Mouse (Mus musculus) E14TG2a.4 (cell line): ENCODE measurements around the gene E2f4.

Experiments
- CTCF ChIP-seq: conservative IDR thresholded peaks from 2 replicates; pipeline ENCODE4 v1.5.1; 2014; ENCODE audit warnings: low read length
- NANOG ChIP-seq: IDR thresholded peaks from 2 replicates; pipeline ENCODE4 v1.6.1; 2014; ENCODE audit warnings: borderline replicate concordance, low read length, mixed read lengths
- POU5F1 ChIP-seq: IDR thresholded peaks from 2 replicates; pipeline ENCODE4 v1.6.1; 2014; ENCODE audit warnings: low read length, borderline replicate concordance

- TF ChIP-seq CTCF (no peak), NANOG (no peak), POU5F1 (no peak)
Observed at GRCm38 (mm10) chr8:105257318-105258114, 39.9 kb upstream of the E2f4 start.
